Mouse (Mus musculus): Measurements from ENCODE around the gene Fgd4.
A peak's percentile ranks its signal among the peaks of the same experiment; 100 is the strongest.

Gene Fgd4

DNA sequence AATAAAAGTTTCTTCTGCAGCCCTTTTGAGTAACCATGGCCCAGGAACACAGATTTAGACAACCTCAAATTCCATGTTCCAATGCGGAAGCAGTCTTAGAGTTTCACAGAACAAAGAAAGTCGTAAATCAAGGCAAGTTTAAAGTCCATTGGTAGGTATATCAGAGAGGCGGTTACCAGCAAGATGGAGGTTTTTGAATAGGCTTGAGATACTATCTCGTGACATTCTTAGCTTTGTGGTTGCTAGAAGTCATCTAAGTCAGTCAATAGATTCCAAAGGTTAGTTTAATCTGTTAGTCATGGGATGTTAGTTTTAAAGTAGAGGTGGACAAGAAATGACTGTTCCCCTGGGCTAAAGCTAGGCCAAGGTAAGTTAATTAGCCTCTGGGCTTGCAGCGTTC is at the start of gene Fgd4:
Gene Fgd4, minus strand, starts transcription at position 89 of the 400 bp plus-strand sequence.
- no peak for DNase-seq (ENCODE audit: low spot score in 2 of 2)

- no peak for DNase-seq (ENCODE audit: low spot score in 2 of 2)
Measured at GRCm38 (mm10) chr16:16645148-16645547, 44.8 kb upstream of the Fgd4 start.

DNA sequence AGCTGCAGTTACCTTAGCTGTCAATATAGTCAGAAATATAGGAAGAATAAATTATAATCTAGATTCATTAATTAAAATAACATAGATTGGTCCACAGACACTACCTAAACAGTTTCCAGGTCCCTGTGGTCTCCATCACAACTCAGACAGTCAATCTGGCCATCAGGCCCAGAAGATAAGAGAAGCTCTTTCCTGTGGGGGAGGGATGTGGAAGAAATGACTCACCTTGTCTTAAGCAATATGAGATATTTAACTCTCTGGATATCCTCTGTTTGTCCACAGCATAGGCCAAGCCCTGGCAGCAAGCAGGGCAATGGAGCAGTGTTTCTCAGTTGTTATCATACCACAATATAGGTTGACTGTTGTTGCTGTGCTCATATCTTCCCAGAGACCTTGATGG is 33.4 kb upstream of the Fgd4 start:
- no peak for DNase-seq (ENCODE audit: low spot score in 2 of 2)

GRCm38 (mm10) chr16:16599586-16600401 is 555 bp downstream of the Fgd4 start:
- DNase-seq (ENCODE audit: low spot score in 2 of 2) = peak; percentile 7

DNA sequence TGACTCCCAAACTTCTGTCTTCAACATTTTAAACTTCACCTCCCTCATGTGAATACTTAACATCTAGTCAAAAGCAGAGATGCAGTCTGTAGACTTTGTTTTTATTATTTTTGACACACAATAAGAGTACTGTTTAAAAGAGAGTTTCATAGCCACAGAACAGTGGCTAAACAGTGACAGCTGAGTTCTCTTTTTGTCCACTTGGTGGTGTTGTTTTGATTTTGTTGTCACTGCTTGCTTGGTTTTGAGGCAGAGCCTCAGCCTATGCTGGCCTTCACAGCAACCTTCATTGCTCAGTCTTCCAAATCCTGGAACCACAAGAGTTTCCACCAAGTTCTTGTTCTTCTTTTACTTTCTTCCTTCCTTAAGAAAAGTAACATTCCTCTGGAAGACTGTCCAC is 3.8 kb downstream of the Fgd4 start:
- no peak for DNase-seq (ENCODE audit: low spot score in 2 of 2)

DNA sequence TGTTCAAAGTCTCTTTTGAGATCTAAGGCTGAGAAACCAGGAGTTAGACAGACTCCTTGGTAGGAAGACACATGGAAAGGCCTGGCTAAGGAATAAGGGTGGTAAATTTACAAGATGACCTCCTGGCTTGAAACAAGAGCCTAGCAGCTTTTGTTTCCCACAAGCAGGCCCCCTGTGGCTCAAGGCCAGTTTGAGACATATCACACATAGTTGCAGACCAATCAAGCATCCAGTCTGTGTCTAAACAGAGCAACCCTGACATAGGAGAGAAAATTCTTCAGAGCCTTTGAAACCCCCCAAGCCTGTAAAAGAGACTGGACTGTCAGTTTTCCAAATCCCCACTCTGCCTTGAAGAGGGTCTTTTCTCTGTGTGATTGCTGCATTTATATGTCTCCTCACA is 7.7 kb downstream of the Fgd4 start:
- no peak for DNase-seq (ENCODE audit: low spot score in 2 of 2)

GRCm38 (mm10) chr16:16584409-16585032 is 15.8 kb downstream of the Fgd4 start:
- DNase-seq (ENCODE audit: low spot score in 2 of 2) = peak; percentile 36 to 57

GRCm38 (mm10) chr16:16576556-16576955 is 23.8 kb downstream of the Fgd4 start:
- DNase-seq (ENCODE audit: low spot score in 2 of 2) = no peak

DNA sequence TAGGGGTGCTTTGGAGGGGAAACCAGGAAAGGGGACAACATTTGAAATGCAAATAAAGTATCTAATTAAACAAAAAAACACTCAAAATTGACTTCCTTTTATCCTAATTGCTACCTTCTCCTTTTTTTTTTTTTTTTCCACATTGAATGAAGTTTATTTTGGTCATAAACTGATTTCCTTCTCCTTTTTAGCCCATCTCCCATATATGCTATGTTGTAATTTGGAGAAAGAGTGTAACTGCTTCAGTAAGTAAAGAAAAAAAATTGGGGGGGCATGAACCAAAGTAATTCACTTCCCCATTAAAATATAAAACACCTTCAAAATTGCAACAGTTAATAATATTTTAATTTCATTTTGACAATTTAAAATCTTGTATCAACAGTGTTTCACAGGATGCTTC is 25.8 kb downstream of the Fgd4 start:
- no peak for DNase-seq (ENCODE audit: low spot score in 2 of 2)

DNA sequence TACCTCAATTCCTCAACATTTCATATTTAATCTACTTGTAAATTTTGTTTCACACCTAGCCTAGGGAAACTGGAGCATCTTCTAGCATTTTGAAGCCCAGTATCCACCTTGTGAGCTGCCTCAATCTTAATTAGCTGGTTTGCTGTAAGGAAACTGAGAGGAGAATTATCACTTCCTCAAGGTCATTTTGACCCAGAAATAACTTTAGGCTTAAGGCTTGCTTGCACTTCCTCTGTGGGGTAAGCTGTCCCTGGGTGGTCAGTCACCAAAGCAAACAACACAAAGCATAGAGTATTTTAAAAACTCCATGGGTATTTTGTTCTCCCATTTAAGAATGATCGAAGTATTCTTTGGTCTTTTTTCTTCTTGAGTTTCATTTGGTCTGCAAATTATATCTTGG is 27.2 kb downstream of the Fgd4 start:
- DNase-seq (ENCODE audit: low spot score in 2 of 2) = no peak

DNA sequence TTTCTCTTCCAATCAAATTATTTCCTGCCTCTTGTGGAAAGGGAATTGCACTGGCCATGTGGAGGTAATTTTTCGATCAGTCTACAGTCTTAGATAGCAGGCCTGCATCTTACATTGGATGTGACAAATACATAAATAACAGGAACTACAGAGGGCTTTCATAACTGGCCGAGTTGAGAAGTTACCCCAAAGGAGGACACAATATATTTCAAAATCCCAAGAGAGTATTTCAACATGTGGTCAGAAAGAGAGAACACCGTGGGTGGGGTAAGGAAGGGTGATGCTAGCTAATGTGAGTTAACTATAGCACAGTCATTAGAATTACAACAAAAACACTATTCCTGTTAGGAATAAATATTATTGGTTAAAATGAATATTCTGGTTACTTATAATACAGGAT is 29.0 kb downstream of the Fgd4 start:
- no peak for DNase-seq (ENCODE audit: low spot score in 2 of 2)

DNA sequence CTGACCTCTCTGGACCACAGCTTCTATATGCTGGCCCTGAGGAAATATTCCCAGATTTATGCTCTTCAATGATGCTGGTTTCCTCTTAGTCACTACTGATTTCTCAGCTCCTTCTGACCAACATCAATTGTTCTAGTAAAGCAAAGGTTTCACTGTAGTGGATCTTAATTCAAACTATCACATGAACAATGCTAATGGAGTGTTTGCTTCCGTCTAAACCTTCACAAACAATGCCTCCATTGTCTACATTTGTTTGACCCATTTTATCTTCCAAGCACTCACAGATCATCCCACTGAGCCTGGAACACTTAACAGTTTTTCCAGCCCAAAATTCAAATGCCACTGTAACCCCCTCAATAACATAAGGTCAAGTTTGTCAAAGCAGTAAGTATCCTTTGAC is 33.6 kb downstream of the Fgd4 start:
- DNase-seq (ENCODE audit: low spot score in 2 of 2) = no peak

GRCm38 (mm10) chr16:16566215-16566614 is 34.1 kb downstream of the Fgd4 start:
- DNase-seq (ENCODE audit: low spot score in 2 of 2) = no peak

GRCm38 (mm10) chr16:16565786-16566185 is 34.6 kb downstream of the Fgd4 start:
- DNase-seq (ENCODE audit: low spot score in 2 of 2) = no peak

DNA sequence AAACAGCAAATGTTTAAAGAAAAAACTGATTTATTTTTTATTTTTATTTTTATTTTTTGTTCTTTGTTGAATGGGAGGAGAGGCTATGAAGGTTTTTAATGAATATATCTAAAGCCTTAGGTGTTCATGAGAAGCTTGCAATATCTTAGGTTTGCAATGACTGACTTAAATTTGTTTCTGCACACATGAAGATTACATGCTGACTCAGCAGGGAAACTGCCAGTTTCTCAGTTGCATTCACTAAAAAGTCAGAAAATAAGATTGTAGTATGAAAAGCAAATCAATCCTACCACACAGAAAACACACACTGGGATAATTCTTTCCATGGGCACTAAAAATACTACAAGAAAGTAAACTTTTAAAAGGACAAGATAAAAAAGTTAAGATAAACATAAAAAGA is 39.6 kb downstream of the Fgd4 start:
- no peak for DNase-seq (ENCODE audit: low spot score in 2 of 2)

GRCm38 (mm10) chr16:16559878-16560531 is 40.3 kb downstream of the Fgd4 start:
- peak; percentile 66 to 74 for DNase-seq (ENCODE audit: low spot score in 2 of 2)

GRCm38 (mm10) chr16:16559016-16559877 is 41.1 kb downstream of the Fgd4 start:
- no peak for DNase-seq (ENCODE audit: low spot score in 2 of 2)

GRCm38 (mm10) chr16:16557738-16558137 is 42.6 kb downstream of the Fgd4 start:
- no peak for DNase-seq (ENCODE audit: low spot score in 2 of 2)

GRCm38 (mm10) chr16:16554098-16554497 is 46.3 kb downstream of the Fgd4 start:
- no peak for DNase-seq (ENCODE audit: low spot score in 2 of 2)

DNA sequence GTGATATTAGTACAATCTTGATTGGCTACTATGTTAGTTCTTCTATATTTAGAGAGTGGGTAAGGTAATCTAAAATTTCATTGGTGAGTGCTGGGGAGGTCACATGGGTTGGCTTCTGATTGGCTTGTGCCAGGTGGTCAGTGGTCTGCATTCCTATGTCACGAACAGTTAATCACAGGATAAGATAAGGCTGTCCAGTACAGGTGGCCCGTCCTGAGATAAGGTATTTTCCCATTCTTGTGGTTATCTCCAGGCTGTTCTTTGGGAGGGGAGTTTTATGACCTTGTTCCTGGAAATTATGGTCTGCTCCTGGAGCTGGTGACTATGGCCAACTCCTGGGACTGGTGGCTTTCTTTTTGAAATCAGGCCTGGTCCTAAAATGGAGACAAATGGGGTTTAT is 48.2 kb downstream of the Fgd4 start:
- no peak for DNase-seq (ENCODE audit: low spot score in 2 of 2)

DNA sequence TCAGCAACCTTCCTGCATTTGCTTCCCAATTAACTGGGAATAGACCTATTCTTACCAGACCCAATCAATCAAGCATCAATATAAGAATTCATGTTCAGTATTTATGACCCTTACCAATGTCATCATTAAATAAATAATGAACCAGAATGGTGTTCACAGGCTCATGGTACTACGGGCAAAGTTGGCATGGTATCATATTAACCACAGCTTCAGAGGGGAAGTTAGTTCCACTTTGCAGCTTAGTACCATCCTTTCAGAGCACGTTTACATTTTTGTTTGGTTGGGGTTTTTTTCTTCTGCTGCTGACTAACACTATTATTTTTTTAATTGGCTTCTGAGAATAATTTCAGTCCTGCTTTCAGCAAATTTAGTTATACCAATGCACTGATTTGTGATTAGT is 51.2 kb downstream of the Fgd4 start:
- no peak for DNase-seq (ENCODE audit: low spot score in 2 of 2)

DNA sequence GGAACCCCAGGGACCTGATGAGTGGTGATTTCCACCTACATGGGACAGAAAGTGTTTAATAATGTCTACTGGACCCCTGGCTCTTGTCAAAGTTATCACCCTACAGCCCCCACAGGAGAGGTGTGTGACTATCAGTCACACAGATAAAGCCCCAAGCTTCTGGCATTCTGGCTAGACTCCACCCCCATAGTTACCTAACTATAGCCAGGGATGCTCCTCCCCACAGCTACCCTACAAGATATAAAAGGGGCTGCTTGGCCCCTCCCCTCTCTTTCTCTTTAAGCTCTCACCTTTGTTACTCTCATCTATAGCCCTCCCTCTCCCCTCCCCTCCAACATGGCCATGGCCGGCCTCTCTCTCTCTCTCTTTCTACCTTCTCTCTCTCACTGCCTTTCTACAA is 53.7 kb downstream of the Fgd4 start:
- DNase-seq (ENCODE audit: low spot score in 2 of 2) = no peak

Measured in frontal cortex, postnatal 25 days (tissue).